Mouse (Mus musculus) hindbrain, postnatal 0 days (tissue): ENCODE measurements around the gene Fignl2. TPM values are rescaled to one million over a fixed set of nuclear protein-coding genes. Genes with fewer than 3 reads are reported as not detected.

Experiments used
- ATAC-seq: fragments of 200-750 bp; cut with Nextera tagmentation; 2 replicates; pipeline ENCODE4 v1.8.0; 2017; ENCODE audit warnings: mild to moderate bottlenecking, moderate TSS enrichment, moderate library complexity
- DNase-seq: peaks from one replicate; pipeline ENCODE4 v3.0.0-alpha.2; 2015; ENCODE audit warnings: low spot score
- H3K27ac ChIP-seq: fragments of 300-500 bp; sonication (generic); 2 replicates; pipeline ENCODE4 v1.5.1; 2014; ENCODE audit warnings: mild to moderate bottlenecking
- H3K27me3 ChIP-seq: fragments of 300-500 bp; sonication (generic); 2 replicates; pipeline ENCODE4 v1.6.1; 2014; ENCODE audit warnings: low read length, mixed read lengths; ENCODE audit not compliant: insufficient read depth
- H3K36me3 ChIP-seq: fragments of 300-500 bp; sonication (generic); 2 replicates; pipeline ENCODE4 v1.6.1; 2014; ENCODE audit warnings: low read length, mixed read lengths; ENCODE audit not compliant: insufficient read depth
- H3K4me1 ChIP-seq: fragments of 300-500 bp; sonication (generic); 2 replicates; pipeline ENCODE4 v1.6.1; 2014; ENCODE audit warnings: antibody characterized with exemption, low read length, mixed read lengths; ENCODE audit not compliant: insufficient read depth
- H3K4me2 ChIP-seq: fragments of 300-500 bp; sonication (generic); 2 replicates; pipeline ENCODE4 v1.6.1; 2014; ENCODE audit warnings: low read depth, mild to moderate bottlenecking, low read length, moderate library complexity, mixed read lengths
- H3K4me3 ChIP-seq: fragments of 300-500 bp; sonication (generic); 2 replicates; pipeline ENCODE4 v1.5.1; 2014; ENCODE audit warnings: low read length
- H3K9ac ChIP-seq: fragments of 300-500 bp; sonication (generic); replicated peaks from 2 replicates; pipeline ENCODE4 v1.6.1; 2014; ENCODE audit warnings: mild to moderate bottlenecking, low read length, moderate library complexity, mixed read lengths
- H3K9me3 ChIP-seq: fragments of 300-500 bp; sonication (generic); 2 replicates; pipeline ENCODE4 v1.6.1; 2016; ENCODE audit warnings: low read length, mixed read lengths
- CTCF ChIP-seq: IDR thresholded peaks from 2 replicates; pipeline ENCODE4 v1.5.1; 2016; ENCODE audit warnings: antibody characterized with exemption, control low read depth, low read depth
- WGBS: fragments of 180-500 bp; shearing (Covaris S2); extraction: QIAGEN DNeasy Blood & Tissue Kit; methylation state at CpG from one replicate; pipeline ENCODE4 v1.1.7; 2014; 5-methylcytosine and 5-hydroxymethylcytosine counted together
- polyA plus RNA-seq: library from polyadenylated mRNA; unstranded; fragments of >200 nt; fragmentation: Nextera tagmentation; extraction: Ambion mirVana; gene quantifications from 2 replicates; pipeline ENCODE4 v1.2.1, GENCODE M21; 2015
- total RNA-seq: library from RNA; depleted of rRNA; stranded (reverse); fragments of >200 nt; gene quantifications from 2 replicates; pipeline ENCODE4 v1.2.3, GENCODE M21; 2014; rRNA removed

Fignl2 gene
- total and polyA plus RNA-seq, 2 experiments from 2014 or later: 0.10 to 4.0 TPM

- DNase-seq (peak; percentile 34), ATAC-seq (no peak)
- no peaks in the 10 kb centered on the region for H3K27me3 ChIP-seq
- TF ChIP-seq CTCF: no peak
- H3K4me3 ChIP-seq: peak overlapping the region; percentile 14; the same call in 1 of the 2 replicates
- H3K9ac ChIP-seq: no peak overlapping the region
- H3K4me1 ChIP-seq: no peaks in the 10 kb centered on the region
- peak overlapping the region; percentile 53 for H3K4me2 ChIP-seq
- peaks cover 21% of the 10 kb centered on the region; the same call in 1 of the 2 replicates for H3K36me3 ChIP-seq
- H3K9me3 ChIP-seq: no peaks in the 10 kb centered on the region
- no peak overlapping the region for H3K27ac ChIP-seq
- 16% methylated on average over 14 of the region's 15 CpGs for WGBS
Observed at GRCm38 (mm10) chr15:101006251-101007040, 71.9 kb downstream of the Fignl2 start.

- Histone ChIP-seq H3K9ac (no peak overlapping the region), H3K27ac (no peak overlapping the region), H3K4me2 (no peak overlapping the region), H3K27me3 (no peaks in the 10 kb centered on the region), H3K4me3 (no peak overlapping the region), H3K36me3 (peaks cover 14% of the 10 kb centered on the region; the same call in 1 of the 2 replicates), H3K9me3 (no peaks in the 10 kb centered on the region), H3K4me1 (no peaks in the 10 kb centered on the region)
- no peak for TF ChIP-seq CTCF
- ATAC-seq (no peak), DNase-seq (no peak)
- 76% methylated on average over 8 of the region's 8 CpGs for WGBS
Observed at GRCm38 (mm10) chr15:101005717-101006116, 72.7 kb downstream of the Fignl2 start.

GRCm38 (mm10) chr15:101004538-101004937, 73.8 kb downstream of the Fignl2 start:
- TF ChIP-seq CTCF: no peak
- Histone ChIP-seq H3K4me3 (no peak overlapping the region), H3K4me1 (no peaks in the 10 kb centered on the region), H3K4me2 (no peak overlapping the region), H3K27ac (no peak overlapping the region), H3K9me3 (no peaks in the 10 kb centered on the region), H3K27me3 (no peaks in the 10 kb centered on the region), H3K9ac (no peak overlapping the region), H3K36me3 (peaks cover 10% of the 10 kb centered on the region; the same call in 1 of the 2 replicates)
- DNase-seq (no peak), ATAC-seq (no peak)
- WGBS: 73% methylated on average over 3 of the region's 3 CpGs

- H3K9me3 ChIP-seq: no peaks in the 10 kb centered on the region
- no peak overlapping the region for H3K9ac ChIP-seq
- no peaks in the 10 kb centered on the region for H3K4me1 ChIP-seq
- H3K27ac ChIP-seq: no peak overlapping the region
- H3K4me2 ChIP-seq: no peak overlapping the region
- WGBS: 94% methylated on average over 3 of the region's 3 CpGs
- TF ChIP-seq CTCF: no peak
- no peak for DNase-seq
- no peaks in the 10 kb centered on the region for H3K27me3 ChIP-seq
- no peak overlapping the region for H3K4me3 ChIP-seq
- H3K36me3 ChIP-seq: peaks cover 10% of the 10 kb centered on the region; the same call in 1 of the 2 replicates
- no peak for ATAC-seq
Observed at GRCm38 (mm10) chr15:101002466-101002865, 75.9 kb downstream of the Fignl2 start.

- Histone ChIP-seq H3K4me3 (no peak overlapping the region), H3K9me3 (no peaks in the 10 kb centered on the region), H3K9ac (no peak overlapping the region), H3K27ac (no peak overlapping the region), H3K27me3 (no peaks in the 10 kb centered on the region), H3K4me2 (no peak overlapping the region), H3K36me3 (peaks cover 10% of the 10 kb centered on the region; the same call in 1 of the 2 replicates), H3K4me1 (no peaks in the 10 kb centered on the region)
- 92% methylated on average over 1 of the region's 1 CpGs for WGBS
- ATAC-seq (no peak), DNase-seq (no peak)
- TF ChIP-seq CTCF: peak; percentile 12; the same call in 1 of the 2 replicates
Observed at GRCm38 (mm10) chr15:101001685-101002084, 76.7 kb downstream of the Fignl2 start.

Other genes with a start within 250 kb of the Fignl2 start
- gene Scn8a, start 208.7 kb downstream of the Fignl2 start, total RNA-seq: 40.1 and 45.7 TPM in 2 replicates
- 26.9 and 32.4 TPM in 2 replicates for gene Scn8a, start 208.7 kb downstream of the Fignl2 start, polyA plus RNA-seq
- gene Gm47841, start 31.2 kb downstream of the Fignl2 start, total RNA-seq: not detected in 2 replicates
- not detected in 2 replicates for gene Gm47841, start 31.2 kb downstream of the Fignl2 start, polyA plus RNA-seq
- gene Ankrd33, start 37.2 kb upstream of the Fignl2 start, total RNA-seq: not detected in 2 replicates
- not detected in 2 replicates for gene Ankrd33, start 37.2 kb upstream of the Fignl2 start, polyA plus RNA-seq
- 16.8 and 21.6 TPM in 2 replicates for gene Acvrl1, start 50.0 kb upstream of the Fignl2 start, total RNA-seq
- gene Acvrl1, start 50.0 kb upstream of the Fignl2 start, polyA plus RNA-seq: 7.0 and 7.3 TPM in 2 replicates
- gene Acvr1b, start 95.5 kb upstream of the Fignl2 start, total RNA-seq: 74.5 and 86.2 TPM in 2 replicates
- 14.0 and 14.6 TPM in 2 replicates for gene Acvr1b, start 95.5 kb upstream of the Fignl2 start, polyA plus RNA-seq
- 6.7 and 8.7 TPM in 2 replicates for gene Grasp, start 145.6 kb upstream of the Fignl2 start, total RNA-seq
- 1.5 and 1.6 TPM in 2 replicates for gene Grasp, start 145.6 kb upstream of the Fignl2 start, polyA plus RNA-seq
- 9.3 and 10.3 TPM in 2 replicates for gene Nr4a1, start 175.7 kb upstream of the Fignl2 start, total RNA-seq
- 5.3 and 6.5 TPM in 2 replicates for gene Nr4a1, start 175.7 kb upstream of the Fignl2 start, polyA plus RNA-seq
- 44.1 and 52.3 TPM in 2 replicates for gene Atg101, start 205.7 kb upstream of the Fignl2 start, total RNA-seq
- gene Atg101, start 205.7 kb upstream of the Fignl2 start, polyA plus RNA-seq: 69.1 and 75.3 TPM in 2 replicates
- gene 6030408B16Rik, start 214.6 kb upstream of the Fignl2 start, total RNA-seq: not detected in 2 replicates
- 0.15 and 0.30 TPM in 2 replicates for gene 6030408B16Rik, start 214.6 kb upstream of the Fignl2 start, polyA plus RNA-seq